In genomic region chr16:24678942-24679341, GRCm38 (mm10) we compare ENCODE assay signal across 15 mouse cellular contexts.
"Had no signal": no experiment of that assay in that cellular context is flagged by ENCODE, and none has a peak within 500 bp of the region (broad histone marks: within the 10 kb centered on the region; RNA-seq: fewer than 3 reads in every experiment).

No protein-coding gene starts in this region.

- H3K9ac ChIP-seq: liver, embryonic 14.5 days; lung, embryonic 15.5 days had no signal

- H3K4me1 ChIP-seq: lung, embryonic 15.5 days; megakaryocyte, embryonic 14.5 days had no signal

- H3K9me3 ChIP-seq: lung, embryonic 15.5 days; megakaryocyte, embryonic 14.5 days had no signal

- H3K4me3 ChIP-seq: left cerebral cortex, adult 2 months; lung, embryonic 15.5 days; megakaryocyte, embryonic 14.5 days had no signal

- DNase-seq: kidney, adult 8-10 months; kidney, postnatal 25 days; layer of hippocampus, postnatal 36 days; lung, adult 18-20 months; lung, postnatal 10 days; lung, postnatal 36 days; midbrain, embryonic 14.5 days; thymus, adult 18-20 months; thymus, postnatal 36 days had no signal

- H3K27ac ChIP-seq: left cerebral cortex, adult 2 months; liver, embryonic 14.5 days; lung, embryonic 15.5 days had no signal

- H3K4me2 ChIP-seq: liver, embryonic 11.5 days; lung, embryonic 15.5 days; midbrain, embryonic 11.5 days had no signal

- H3K27me3 ChIP-seq: lung, embryonic 15.5 days; megakaryocyte, embryonic 14.5 days had no signal
